Mouse (Mus musculus): ENCODE measurements around the gene Rnf5. TPM values are rescaled to one million over a fixed set of nuclear protein-coding genes. Genes with fewer than 3 reads are reported as not detected.

The Rnf5 gene
- polyA plus RNA-seq, 1 experiment: 37.1 TPM

DNA sequence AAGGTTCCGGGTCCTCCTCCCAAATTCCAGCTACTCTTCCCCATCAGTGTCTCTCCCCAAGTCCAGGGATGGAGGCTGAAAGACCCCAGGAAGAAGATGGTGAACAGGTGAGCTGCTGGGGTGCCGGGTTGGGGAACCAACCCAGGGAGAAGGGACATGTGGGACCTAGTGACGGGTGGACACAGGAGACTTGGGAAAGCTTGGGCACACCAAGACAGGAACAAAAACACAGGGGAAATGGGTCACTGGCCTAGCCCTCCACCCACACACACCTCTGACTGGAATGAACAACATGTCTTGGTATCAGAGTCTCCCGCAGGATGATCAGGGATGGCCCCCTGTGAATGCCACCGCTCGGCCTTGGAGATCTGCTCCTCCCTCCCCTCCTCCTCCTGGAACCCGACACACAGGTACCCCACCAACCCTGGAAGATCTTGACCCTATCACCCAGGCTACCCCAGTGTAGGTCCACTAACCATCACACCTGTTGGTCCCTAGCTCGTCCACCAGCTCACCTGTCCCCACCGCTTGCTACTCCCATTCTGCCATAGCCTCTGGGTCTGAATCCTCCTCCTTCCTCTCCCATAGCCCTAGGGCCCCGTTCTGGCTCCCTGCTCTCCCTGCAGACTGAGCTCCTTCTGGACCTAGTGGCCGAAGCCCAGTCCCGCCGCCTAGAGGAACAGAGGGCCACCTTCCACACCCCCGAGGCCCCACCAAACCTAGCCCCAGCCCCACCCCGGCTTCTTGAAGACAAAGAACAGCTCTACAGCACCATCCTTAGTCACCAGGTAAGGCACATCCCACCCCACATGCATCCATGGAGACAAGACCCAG lies 13.1 kb downstream of the Rnf5 start:
- H3K36me3 ChIP-seq (ENCODE audit: control insufficient read depth, insufficient read depth): no peaks in the 10 kb centered on the region
- H3K4me2 ChIP-seq (ENCODE audit: low read depth): peak overlapping the region; percentile 95
- H3K79me2 ChIP-seq (ENCODE audit: control insufficient read depth, insufficient read depth): no peaks in the 10 kb centered on the region
- no peaks in the 10 kb centered on the region for H3K27me3 ChIP-seq (ENCODE audit: control insufficient read depth, insufficient read depth, insufficient read length)
- H3K4me3 ChIP-seq: no peak overlapping the region
- H3ac ChIP-seq (ENCODE audit: control insufficient read depth, insufficient read length): no peak overlapping the region
- TF ChIP-seq POLR2AphosphoS2 (IDR thresholded peaks at IDR 0.05; ENCODE audit: insufficient read length, low read depth): no peak
- TF ChIP-seq USF1 (IDR thresholded peaks at IDR 0.05; ENCODE audit: low read depth): no peak
- no peak for TF ChIP-seq POLR2A (IDR thresholded peaks at IDR 0.05; ENCODE audit: insufficient read length, low read depth)
- no peak for TF ChIP-seq CEBPB (IDR thresholded peaks at IDR 0.05; ENCODE audit: insufficient read depth, poor library complexity, severe bottlenecking)
- no peak for TF ChIP-seq TCF3 (IDR thresholded peaks at IDR 0.05; ENCODE audit: insufficient read length, low read depth)
- TF ChIP-seq TCF12 (IDR thresholded peaks at IDR 0.05; ENCODE audit: insufficient read depth, poor library complexity, severe bottlenecking): no peak

DNA sequence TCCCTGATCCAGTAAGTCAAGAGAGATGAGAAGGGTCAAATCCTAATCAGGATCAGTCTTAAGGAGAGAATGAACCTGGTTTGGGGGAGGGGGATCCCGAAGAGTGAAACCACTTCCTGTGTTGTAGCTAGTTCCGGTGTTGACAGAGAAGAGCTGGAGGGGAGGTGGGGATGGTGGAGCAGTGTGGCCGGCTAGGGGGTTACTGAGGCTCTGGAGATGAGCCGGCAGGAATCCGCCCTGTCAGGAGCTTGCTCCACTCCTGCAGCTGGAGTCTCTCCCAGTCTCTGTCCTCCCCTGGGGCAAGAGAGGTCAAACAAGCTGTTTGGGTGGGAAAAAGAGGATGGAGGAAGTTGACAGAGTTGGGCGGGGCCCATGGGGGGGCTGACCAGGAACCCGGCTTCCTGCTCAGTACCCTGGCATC lies 13.8 kb downstream of the Rnf5 start, which contains the start of gene Gpsm3:
TSS of gene Gpsm3 (plus strand) at position 126 of the 421 bp plus-strand sequence.
- TF ChIP-seq MAX (IDR thresholded peaks at IDR 0.05; ENCODE audit: low read depth) (no peak), POLR2A (IDR thresholded peaks at IDR 0.05; ENCODE audit: insufficient read length, low read depth) (no peak), TCF12 (IDR thresholded peaks at IDR 0.05; ENCODE audit: insufficient read depth, poor library complexity, severe bottlenecking) (no peak)
- Histone ChIP-seq H3ac (ENCODE audit: control insufficient read depth, insufficient read length) (no peak within 1 kb of the TSS), H3K79me2 (ENCODE audit: control insufficient read depth, insufficient read depth) (no peaks in the 10 kb centered on the region), H3K4me3 (no peak within 1 kb of the TSS), H3K4me2 (ENCODE audit: low read depth) (peak within 1 kb of the TSS; percentile 4), H3K27me3 (ENCODE audit: control insufficient read depth, insufficient read depth, insufficient read length) (no peaks in the 10 kb centered on the region), H3K36me3 (ENCODE audit: control insufficient read depth, insufficient read depth) (no peaks in the 10 kb centered on the region)

DNA sequence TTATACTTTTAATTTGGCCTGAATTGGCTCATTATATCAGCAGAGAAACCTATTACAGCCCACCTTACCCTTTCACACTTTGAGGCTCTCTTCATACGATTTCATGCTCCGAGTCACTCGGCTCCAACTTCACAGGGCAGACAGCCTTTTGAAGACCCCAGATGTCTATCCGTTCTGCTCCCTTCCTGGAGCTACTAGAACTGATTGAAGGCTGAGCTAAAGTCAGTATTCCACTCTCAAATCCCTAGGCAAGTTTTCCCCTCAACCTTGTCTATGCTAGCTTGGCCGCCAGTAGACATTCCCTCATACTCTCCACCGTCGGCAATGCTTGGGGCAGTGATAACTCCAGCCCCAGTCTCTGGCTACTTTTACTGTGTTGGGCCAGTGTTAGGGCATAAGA lies 14.3 kb downstream of the Rnf5 start:
- H3K27me3 ChIP-seq (ENCODE audit: control insufficient read depth, insufficient read depth, insufficient read length): no peaks in the 10 kb centered on the region
- H3K79me2 ChIP-seq (ENCODE audit: control insufficient read depth, insufficient read depth): no peaks in the 10 kb centered on the region
- no peak overlapping the region for H3K4me3 ChIP-seq
- no peak overlapping the region for H3K4me2 ChIP-seq (ENCODE audit: low read depth)
- TF ChIP-seq USF1 (IDR thresholded peaks at IDR 0.05; ENCODE audit: low read depth): no peak
- TF ChIP-seq MYOG (IDR thresholded peaks at IDR 0.05; ENCODE audit: control insufficient read depth in 1 of 3, insufficient read depth in 1 of 3, insufficient read length in 2 of 3, low read depth in 2 of 3): no peak
- TF ChIP-seq SRF (IDR thresholded peaks at IDR 0.05; ENCODE audit: control insufficient read depth, insufficient read length, low read depth): no peak
- TF ChIP-seq CEBPB (IDR thresholded peaks at IDR 0.05; ENCODE audit: insufficient read depth, poor library complexity, severe bottlenecking): no peak
- TF ChIP-seq REST (IDR thresholded peaks at IDR 0.05; ENCODE audit: insufficient read depth, insufficient read length): no peak
- TF ChIP-seq TCF12 (IDR thresholded peaks at IDR 0.05; ENCODE audit: insufficient read depth, poor library complexity, severe bottlenecking): no peak
- TF ChIP-seq E2F4 (IDR thresholded peaks at IDR 0.05; ENCODE audit: insufficient read depth): no peak
- TF ChIP-seq POLR2A (IDR thresholded peaks at IDR 0.05; ENCODE audit: insufficient read length, low read depth): no peak
- TF ChIP-seq TCF3 (IDR thresholded peaks at IDR 0.05; ENCODE audit: insufficient read length, low read depth): no peak
- TF ChIP-seq MYOD1 (IDR thresholded peaks at IDR 0.05; ENCODE audit: control insufficient read depth in 1 of 3, insufficient read length in 2 of 3, low read depth in 2 of 3): no peak
- no peak for TF ChIP-seq POLR2AphosphoS2 (IDR thresholded peaks at IDR 0.05; ENCODE audit: insufficient read length, low read depth)
- TF ChIP-seq MAX (IDR thresholded peaks at IDR 0.05; ENCODE audit: low read depth): no peak
- H3K36me3 ChIP-seq (ENCODE audit: control insufficient read depth, insufficient read depth): no peaks in the 10 kb centered on the region
- no peak overlapping the region for H3ac ChIP-seq (ENCODE audit: control insufficient read depth, insufficient read length)

DNA sequence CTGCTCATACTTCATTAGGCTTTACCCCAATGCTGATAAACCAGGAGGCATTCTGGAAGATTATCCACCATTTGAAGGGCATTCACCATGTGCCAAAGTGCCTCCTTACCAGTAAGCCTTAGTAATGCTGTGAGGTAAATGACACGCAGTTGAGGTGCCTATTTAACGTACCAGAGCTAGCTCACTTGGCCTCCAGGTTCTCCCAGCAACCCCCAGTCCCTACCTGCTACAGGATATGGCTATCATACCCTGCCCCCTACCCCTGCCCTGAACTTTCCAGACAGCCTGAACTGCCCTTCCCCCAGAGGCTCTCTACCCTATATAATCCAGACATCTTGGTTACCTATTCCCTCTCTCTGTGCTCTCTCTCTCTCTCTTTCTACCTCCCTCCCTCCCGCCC lies 14.7 kb downstream of the Rnf5 start:
- H3K4me3 ChIP-seq: no peak overlapping the region
- H3K79me2 ChIP-seq (ENCODE audit: control insufficient read depth, insufficient read depth): no peaks in the 10 kb centered on the region
- H3K36me3 ChIP-seq (ENCODE audit: control insufficient read depth, insufficient read depth): no peaks in the 10 kb centered on the region
- no peaks in the 10 kb centered on the region for H3K27me3 ChIP-seq (ENCODE audit: control insufficient read depth, insufficient read depth, insufficient read length)
- H3ac ChIP-seq (ENCODE audit: control insufficient read depth, insufficient read length): no peak overlapping the region
- TF ChIP-seq MAX (IDR thresholded peaks at IDR 0.05; ENCODE audit: low read depth) (no peak), POLR2AphosphoS2 (IDR thresholded peaks at IDR 0.05; ENCODE audit: insufficient read length, low read depth) (peak; percentile 24)
- H3K4me2 ChIP-seq (ENCODE audit: low read depth): no peak overlapping the region

DNA sequence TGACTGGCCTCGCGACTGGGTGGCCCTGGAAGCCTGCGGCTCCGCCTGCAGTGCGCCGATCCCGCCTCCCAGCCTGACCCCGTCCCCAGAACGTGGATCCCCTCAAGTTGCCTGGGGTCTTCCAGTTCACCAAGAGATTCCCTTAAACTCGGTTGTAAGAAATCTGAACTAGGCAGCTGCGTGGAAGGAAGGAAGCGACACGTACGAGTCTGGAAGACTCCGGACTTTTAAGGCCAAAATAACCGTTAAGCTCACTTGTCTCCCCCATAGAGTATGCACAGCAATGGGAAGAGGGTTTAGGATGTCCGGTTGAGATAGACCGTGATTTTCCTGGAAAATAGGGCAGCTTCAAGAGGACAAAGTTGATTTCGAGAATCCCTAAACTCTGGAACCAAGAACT lies 15.7 kb downstream of the Rnf5 start:
- H3K36me3 ChIP-seq (ENCODE audit: control insufficient read depth, insufficient read depth): no peaks in the 10 kb centered on the region
- peak overlapping the region; percentile 46 for H3K4me3 ChIP-seq
- H3K79me2 ChIP-seq (ENCODE audit: control insufficient read depth, insufficient read depth): no peaks in the 10 kb centered on the region
- peak overlapping the region; percentile 46 for H3ac ChIP-seq (ENCODE audit: control insufficient read depth, insufficient read length)
- H3K4me2 ChIP-seq (ENCODE audit: low read depth): peak overlapping the region; percentile 92
- TF ChIP-seq MAX (IDR thresholded peaks at IDR 0.05; ENCODE audit: low read depth): no peak
- no peak for TF ChIP-seq MYOD1 (IDR thresholded peaks at IDR 0.05; ENCODE audit: control insufficient read depth in 1 of 3, insufficient read length in 2 of 3, low read depth in 2 of 3)
- TF ChIP-seq MYOG (IDR thresholded peaks at IDR 0.05; ENCODE audit: control insufficient read depth in 1 of 3, insufficient read depth in 1 of 3, insufficient read length in 2 of 3, low read depth in 2 of 3): no peak
- TF ChIP-seq USF1 (IDR thresholded peaks at IDR 0.05; ENCODE audit: low read depth): no peak
- no peak for TF ChIP-seq TCF12 (IDR thresholded peaks at IDR 0.05; ENCODE audit: insufficient read depth, poor library complexity, severe bottlenecking)
- no peak for TF ChIP-seq E2F4 (IDR thresholded peaks at IDR 0.05; ENCODE audit: insufficient read depth)
- TF ChIP-seq POLR2AphosphoS2 (IDR thresholded peaks at IDR 0.05; ENCODE audit: insufficient read length, low read depth): no peak
- no peaks in the 10 kb centered on the region for H3K27me3 ChIP-seq (ENCODE audit: control insufficient read depth, insufficient read depth, insufficient read length)

All from myocyte (in vitro differentiated cells).